Mouse (Mus musculus) limb, embryonic 13.5 days (tissue): ENCODE data around the gene Ndufs8. TPM values are rescaled to one million over a fixed set of nuclear protein-coding genes. Genes with fewer than 3 reads are reported as not detected.
A peak's percentile ranks its signal among the peaks of the same experiment; 100 is the strongest.

Experiments
- ATAC-seq: fragments of 200-750 bp; cut with Nextera tagmentation; 2 replicates; pipeline ENCODE4 v1.8.0; 2017; ENCODE audit warnings: low read depth, moderate number of reproducible peaks, moderate TSS enrichment; ENCODE audit not compliant: low FRiP score
- H3K27ac ChIP-seq: fragments of 300-500 bp; sonication (generic); 2 replicates; pipeline ENCODE4 v1.5.1; 2015; ENCODE audit warnings: inconsistent platforms, mild to moderate bottlenecking, moderate library complexity
- H3K27me3 ChIP-seq: fragments of 300-500 bp; sonication (generic); 2 replicates; pipeline ENCODE4 v1.6.1; 2015; ENCODE audit warnings: mild to moderate bottlenecking, inconsistent platforms
- H3K36me3 ChIP-seq: fragments of 300-500 bp; sonication (generic); 2 replicates; pipeline ENCODE4 v1.6.1; 2015; ENCODE audit warnings: inconsistent platforms, mild to moderate bottlenecking, moderate library complexity
- H3K4me1 ChIP-seq: fragments of 300-500 bp; sonication (generic); 2 replicates; pipeline ENCODE4 v1.6.1; 2015; ENCODE audit warnings: inconsistent platforms
- H3K4me2 ChIP-seq: fragments of 300-500 bp; sonication (generic); replicated peaks from 2 replicates; pipeline ENCODE4 v1.6.1; 2015; ENCODE audit warnings: inconsistent platforms, mild to moderate bottlenecking, moderate library complexity
- H3K4me3 ChIP-seq: fragments of 300-500 bp; sonication (generic); 2 replicates; pipeline ENCODE4 v1.5.1; 2015; ENCODE audit warnings: moderate library complexity, mild to moderate bottlenecking, inconsistent platforms
- H3K9ac ChIP-seq: fragments of 300-500 bp; sonication (generic); 2 replicates; pipeline ENCODE4 v1.6.1; 2015; ENCODE audit warnings: mild to moderate bottlenecking, inconsistent platforms
- H3K9me3 ChIP-seq: fragments of 300-500 bp; sonication (generic); 2 replicates; pipeline ENCODE4 v1.6.1; 2016; ENCODE audit warnings: inconsistent platforms
- WGBS: fragments of 180-500 bp; shearing (Covaris S2); methylation state at CpG from one replicate; pipeline ENCODE4 v1.1.7; 2015; 5-methylcytosine and 5-hydroxymethylcytosine counted together
- polyA plus RNA-seq: library from polyadenylated mRNA; unstranded; fragments of >200 nt; fragmentation: Nextera tagmentation; extraction: Ambion mirVana; gene quantifications from 2 replicates; pipeline ENCODE4 v1.2.1, GENCODE M21; 2015

Ndufs8 gene
- polyA plus RNA-seq, 1 experiment from 2014 or later, result 259 TPM

DNA sequence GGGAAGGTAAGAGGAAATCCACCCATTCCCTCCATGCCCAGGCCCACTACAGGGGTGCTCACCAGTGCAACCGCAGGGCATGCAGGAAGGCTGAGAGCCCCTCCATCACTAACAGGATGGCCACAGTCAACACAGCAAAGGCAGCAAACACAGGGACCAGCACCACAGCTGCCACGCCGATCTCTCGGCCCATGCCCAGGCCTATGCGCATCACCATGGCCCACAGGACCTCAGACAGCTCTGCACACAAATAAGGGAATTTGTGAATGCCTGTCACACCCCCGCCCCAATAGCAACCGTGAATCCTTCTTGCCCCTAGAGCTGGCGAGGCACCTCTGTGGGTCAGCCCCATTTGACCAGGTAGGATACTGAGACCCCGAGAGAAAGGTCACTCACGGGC is 16.4 kb downstream of the Ndufs8 start:
- Histone ChIP-seq H3K27ac (no peak overlapping the region), H3K4me3 (no peak overlapping the region), H3K27me3 (no peaks in the 10 kb centered on the region), H3K9me3 (no peaks in the 10 kb centered on the region), H3K36me3 (peaks cover 88% of the 10 kb centered on the region), H3K4me1 (no peaks in the 10 kb centered on the region), H3K4me2 (no peak overlapping the region), H3K9ac (no peak overlapping the region)
- ATAC-seq, result no peak
- WGBS, result 90% methylated on average over 10 of the region's 10 CpGs

DNA sequence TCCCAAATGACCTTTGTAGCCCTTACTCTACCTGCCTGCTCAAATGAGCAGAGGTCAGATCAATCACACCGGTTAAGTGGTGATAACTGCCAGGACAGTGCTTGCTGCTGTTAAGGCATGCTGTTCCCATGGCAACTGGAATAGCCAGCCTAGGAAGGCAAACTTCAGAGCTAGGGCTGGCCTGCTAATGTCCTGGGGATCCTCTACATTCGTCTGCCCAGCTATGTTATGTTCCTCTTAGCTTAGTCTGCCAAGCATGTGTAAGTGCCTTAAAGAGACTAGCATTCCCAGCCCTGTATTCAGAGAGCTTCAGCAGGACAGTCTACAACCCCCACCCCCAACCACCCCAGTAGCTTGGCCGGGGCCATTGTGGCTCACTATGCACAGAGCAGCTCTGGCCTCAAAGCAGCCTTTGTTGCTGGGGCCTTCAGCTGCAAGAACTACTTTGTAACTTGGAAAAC is 17.4 kb downstream of the Ndufs8 start:
- no peak overlapping the region for H3K27ac ChIP-seq
- 0 out of 2 replicates have a peak, but pooled peaks have one; percentile 35 for ATAC-seq
- 27% methylated on average over 3 of the region's 3 CpGs for WGBS

DNA sequence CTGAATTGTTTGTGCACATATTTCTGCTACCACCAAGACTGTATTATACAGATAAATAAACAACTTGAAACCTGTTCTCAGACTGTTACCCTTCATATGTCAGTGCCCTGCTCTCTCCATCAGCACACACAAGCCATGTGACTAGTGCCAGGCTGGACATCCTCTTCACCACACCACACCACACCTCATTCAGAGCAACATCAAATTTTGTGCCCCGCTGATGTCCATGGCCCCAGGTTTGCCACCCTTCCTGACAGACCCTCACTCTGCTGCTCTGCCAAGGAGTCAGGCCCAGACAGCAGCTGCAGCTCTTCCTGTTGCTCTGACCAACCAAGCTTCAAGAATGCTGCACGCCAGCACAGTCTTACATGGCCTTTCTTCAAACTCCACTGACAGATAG is 18.3 kb downstream of the Ndufs8 start:
- WGBS, result 93% methylated on average over 2 of the region's 2 CpGs
- ATAC-seq, result no peak
- Histone ChIP-seq H3K4me1 (no peaks in the 10 kb centered on the region), H3K4me2 (no peak overlapping the region), H3K4me3 (no peak overlapping the region), H3K9me3 (no peaks in the 10 kb centered on the region), H3K27ac (no peak overlapping the region), H3K36me3 (peaks cover 96% of the 10 kb centered on the region), H3K9ac (no peak overlapping the region), H3K27me3 (no peaks in the 10 kb centered on the region)

More for the DNA sequence above, 17.4 kb downstream of the Ndufs8 start:
- H3K4me3 ChIP-seq, result no peak overlapping the region
- no peaks in the 10 kb centered on the region for H3K27me3 ChIP-seq
- H3K4me2 ChIP-seq, result no peak overlapping the region
- H3K4me1 ChIP-seq, result no peaks in the 10 kb centered on the region
- H3K9ac ChIP-seq, result no peak overlapping the region
- no peaks in the 10 kb centered on the region for H3K9me3 ChIP-seq
- peaks cover 96% of the 10 kb centered on the region for H3K36me3 ChIP-seq

DNA sequence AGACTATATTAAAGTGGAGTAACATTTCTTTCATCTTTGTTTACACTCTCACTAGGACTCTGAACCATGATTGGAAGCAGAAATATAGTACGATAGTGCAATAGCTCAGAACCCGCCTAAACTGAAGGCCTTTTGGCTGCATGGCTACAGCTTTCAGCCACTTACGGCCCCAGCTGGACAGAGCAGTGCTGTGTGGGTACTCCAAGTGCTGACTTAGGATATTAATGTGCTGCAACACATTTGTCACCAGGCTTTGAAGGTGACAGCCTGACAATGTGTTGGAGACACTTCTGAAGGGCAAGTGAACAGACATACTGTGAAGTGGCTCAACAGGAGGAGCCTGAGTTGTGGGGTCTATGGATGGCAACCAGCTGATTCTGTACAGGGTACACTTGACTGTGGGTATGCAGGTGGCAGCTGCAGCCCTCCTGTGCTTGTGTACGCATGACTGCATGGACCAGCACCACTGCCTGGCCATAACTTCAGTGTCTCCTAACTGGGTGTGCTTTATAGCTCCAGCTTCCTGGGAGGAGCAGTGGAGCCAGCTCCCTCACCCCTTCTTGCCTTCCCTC is 18.9 kb downstream of the Ndufs8 start:
- H3K4me3 ChIP-seq, result no peak overlapping the region
- no peak overlapping the region for H3K4me2 ChIP-seq
- H3K36me3 ChIP-seq, result peaks cover 98% of the 10 kb centered on the region
- H3K27me3 ChIP-seq, result no peaks in the 10 kb centered on the region
- no peak overlapping the region for H3K27ac ChIP-seq
- H3K9me3 ChIP-seq, result no peaks in the 10 kb centered on the region
- no peak overlapping the region for H3K9ac ChIP-seq
- WGBS, result 92% methylated on average over 4 of the region's 4 CpGs
- no peaks in the 10 kb centered on the region for H3K4me1 ChIP-seq
- ATAC-seq, result no peak

DNA sequence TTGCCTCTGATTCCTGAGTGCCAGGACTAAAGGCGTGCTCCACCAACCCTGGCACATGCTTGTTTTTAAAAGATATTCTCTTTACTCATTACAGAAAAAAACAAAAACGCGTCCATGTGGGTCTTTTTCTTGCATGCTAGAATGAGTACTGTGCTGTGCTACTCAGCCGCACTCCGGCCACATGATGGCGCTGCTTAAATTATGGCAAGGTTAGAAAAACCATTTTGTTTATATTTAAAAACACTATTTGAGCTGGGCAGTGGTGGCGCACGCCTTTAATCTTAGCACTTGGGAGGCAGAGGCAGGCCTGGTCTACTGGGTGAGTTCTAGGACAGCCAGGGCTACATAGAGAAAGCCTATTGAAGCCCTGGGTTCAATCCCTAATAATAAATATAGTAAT is 22.4 kb downstream of the Ndufs8 start:
- Histone ChIP-seq H3K27me3 (no peaks in the 10 kb centered on the region), H3K9ac (no peak overlapping the region), H3K4me1 (no peaks in the 10 kb centered on the region), H3K36me3 (peaks cover 92% of the 10 kb centered on the region), H3K4me2 (no peak overlapping the region), H3K27ac (no peak overlapping the region), H3K4me3 (no peak overlapping the region), H3K9me3 (no peaks in the 10 kb centered on the region)
- WGBS, result 84% methylated on average over 8 of the region's 8 CpGs
- ATAC-seq, result no peak

DNA sequence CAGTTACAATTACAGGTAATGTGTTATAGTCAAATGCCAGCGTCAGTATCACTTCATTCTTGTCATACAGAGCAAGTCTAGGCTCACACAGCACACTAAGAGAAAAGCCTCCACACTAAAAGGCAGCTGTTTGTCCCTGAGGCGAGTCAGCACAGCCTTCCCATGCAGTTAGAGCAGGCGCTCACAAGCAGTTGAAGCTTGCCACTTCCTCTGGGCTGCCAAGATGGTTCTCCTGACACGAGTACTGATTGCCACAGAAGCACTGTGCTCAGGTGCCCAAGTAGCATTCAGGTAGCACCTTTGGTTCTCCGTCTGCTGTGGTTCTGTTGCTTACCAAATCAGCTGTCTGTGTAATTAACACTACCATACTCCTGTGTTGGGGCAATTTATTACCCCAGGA is 23.5 kb downstream of the Ndufs8 start:
- H3K27ac ChIP-seq, result no peak overlapping the region
- no peaks in the 10 kb centered on the region for H3K4me1 ChIP-seq
- H3K9me3 ChIP-seq, result no peaks in the 10 kb centered on the region
- no peak overlapping the region for H3K9ac ChIP-seq
- no peak overlapping the region for H3K4me2 ChIP-seq
- H3K27me3 ChIP-seq, result no peaks in the 10 kb centered on the region
- WGBS, result 88% methylated on average over 5 of the region's 5 CpGs
- no peak for ATAC-seq
- no peak overlapping the region for H3K4me3 ChIP-seq
- peaks cover 91% of the 10 kb centered on the region for H3K36me3 ChIP-seq

DNA sequence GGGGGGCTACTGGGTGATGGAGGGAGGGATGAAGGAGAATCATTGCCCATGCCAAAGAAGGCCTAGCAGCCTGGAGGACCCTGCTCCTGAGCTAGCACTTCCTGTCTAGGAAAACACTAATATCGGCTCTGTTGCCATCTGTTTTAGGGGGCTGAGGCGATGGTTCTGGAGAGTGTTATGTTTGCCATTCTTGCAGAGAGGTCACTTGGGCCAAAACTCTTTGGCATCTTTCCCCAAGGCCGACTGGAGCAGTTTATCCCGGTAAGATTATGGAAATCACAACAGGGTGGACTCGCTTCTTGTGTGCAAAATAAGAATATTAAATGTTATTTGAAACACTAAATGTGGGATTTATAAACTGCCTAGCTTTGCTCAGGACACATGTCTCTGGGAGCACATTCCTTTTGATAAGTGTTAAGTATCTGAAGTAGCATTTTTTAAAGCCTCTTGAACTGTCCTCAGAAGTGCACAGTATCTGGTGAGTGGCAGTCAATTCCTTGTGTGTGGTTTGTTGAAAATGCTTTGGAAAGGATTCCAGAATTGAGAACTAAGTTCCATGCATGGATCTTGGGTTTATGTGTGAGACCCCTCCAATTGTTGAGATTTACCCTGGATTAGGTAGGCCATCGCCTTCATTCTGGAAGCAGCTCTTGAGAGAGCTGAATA is 28.1 kb downstream of the Ndufs8 start:
- ATAC-seq, result no peak
- peaks cover 47% of the 10 kb centered on the region for H3K36me3 ChIP-seq
- 67% methylated on average over 6 of the region's 6 CpGs for WGBS

DNA sequence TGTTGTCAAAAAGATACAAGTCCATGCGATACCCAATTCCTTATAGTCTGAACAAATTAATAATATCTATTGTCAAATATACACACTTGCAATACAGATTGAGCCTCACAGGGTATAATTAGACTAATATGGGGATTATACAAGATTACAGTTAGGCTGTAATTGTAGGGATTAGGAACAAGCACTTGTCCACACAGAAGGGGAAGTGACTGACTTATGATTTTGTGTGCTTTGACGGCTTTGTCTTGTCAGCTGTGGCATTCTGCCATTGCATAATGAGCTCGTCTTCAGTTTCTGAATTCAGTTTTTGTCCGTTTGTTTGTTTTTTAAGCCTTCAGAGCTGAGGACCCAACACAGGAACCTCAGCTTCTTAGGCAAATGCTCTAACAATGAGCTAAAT is 30.4 kb downstream of the Ndufs8 start:
- H3K9ac ChIP-seq, result no peak overlapping the region
- WGBS, result 91% methylated on average over 4 of the region's 4 CpGs
- H3K27ac ChIP-seq, result no peak overlapping the region
- peaks cover 36% of the 10 kb centered on the region for H3K36me3 ChIP-seq
- no peak for ATAC-seq
- no peaks in the 10 kb centered on the region for H3K27me3 ChIP-seq
- H3K4me3 ChIP-seq, result no peak overlapping the region
- peaks cover 8% of the 10 kb centered on the region for H3K4me1 ChIP-seq
- no peaks in the 10 kb centered on the region for H3K9me3 ChIP-seq
- no peak overlapping the region for H3K4me2 ChIP-seq

More for the DNA sequence above, 28.1 kb downstream of the Ndufs8 start:
- Histone ChIP-seq H3K4me3 (no peak overlapping the region), H3K4me2 (no peak overlapping the region), H3K9ac (no peak overlapping the region), H3K27me3 (no peaks in the 10 kb centered on the region), H3K9me3 (no peaks in the 10 kb centered on the region), H3K4me1 (peaks cover 8% of the 10 kb centered on the region), H3K27ac (no peak overlapping the region)

DNA sequence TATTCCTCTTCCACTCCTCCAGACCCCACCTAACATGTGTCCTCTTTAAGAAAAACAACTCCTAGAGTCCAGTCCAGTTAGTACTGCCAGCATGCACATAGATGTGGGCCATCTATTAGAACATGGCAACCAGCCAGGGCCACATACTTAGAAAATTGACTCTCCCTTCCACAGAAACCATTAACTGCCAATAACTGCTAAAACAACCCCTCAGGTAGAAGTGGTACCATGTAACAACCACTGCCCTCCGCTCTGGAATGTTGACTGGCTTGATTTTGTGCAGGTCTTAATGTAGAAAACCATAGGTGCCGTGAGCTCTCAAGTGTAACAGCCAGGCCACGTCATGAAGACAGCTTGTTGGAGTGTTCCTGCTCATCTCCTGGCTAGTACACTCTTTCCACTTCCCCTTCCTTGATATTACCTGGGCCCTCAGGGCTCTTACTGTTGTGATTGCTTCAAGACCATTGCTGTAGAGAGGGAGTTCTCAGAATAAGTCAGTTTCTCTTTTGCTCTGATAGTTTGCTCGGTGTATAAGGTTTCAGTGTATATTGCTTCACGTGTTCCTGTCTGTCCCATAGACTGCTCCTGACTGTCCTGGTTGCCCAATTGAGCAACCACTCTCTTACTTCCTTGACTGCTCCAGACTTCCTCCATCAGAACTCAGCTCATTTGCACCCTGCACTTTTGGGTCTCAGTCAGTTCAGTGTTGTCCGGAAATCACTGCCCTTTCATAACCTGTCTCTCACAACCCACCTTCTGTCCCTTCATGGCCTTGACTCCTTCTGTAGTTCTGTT is 32.3 kb downstream of the Ndufs8 start:
- no peaks in the 10 kb centered on the region for H3K27me3 ChIP-seq
- H3K4me2 ChIP-seq, result no peak overlapping the region
- no peak overlapping the region for H3K4me3 ChIP-seq
- H3K27ac ChIP-seq, result no peak overlapping the region
- peaks cover 10% of the 10 kb centered on the region for H3K4me1 ChIP-seq
- no peak for ATAC-seq
- H3K9me3 ChIP-seq, result no peaks in the 10 kb centered on the region
- WGBS, result 70% methylated on average over 6 of the region's 6 CpGs
- H3K9ac ChIP-seq, result no peak overlapping the region
- H3K36me3 ChIP-seq, result peaks cover 32% of the 10 kb centered on the region

DNA sequence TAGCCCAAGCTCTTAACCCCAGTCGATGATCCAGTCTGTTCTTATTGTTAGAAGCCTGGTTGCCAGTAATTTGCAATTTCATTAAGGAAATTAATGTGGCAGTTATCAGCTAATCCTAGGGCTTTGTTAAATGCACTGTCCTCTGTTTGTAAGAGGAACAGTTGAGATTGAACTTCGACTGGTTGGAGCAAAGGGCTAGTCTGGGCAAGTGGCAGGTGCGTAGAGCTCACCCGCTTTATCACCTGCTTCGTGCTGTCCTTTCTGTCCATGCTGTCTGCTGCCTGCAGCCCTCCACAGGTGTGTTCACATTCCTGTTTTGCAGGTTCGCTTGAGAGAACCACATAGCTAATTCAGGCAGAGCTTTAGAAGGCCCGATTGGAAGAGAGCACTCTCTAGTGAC is 37.5 kb downstream of the Ndufs8 start:
- peaks cover 19% of the 10 kb centered on the region for H3K4me1 ChIP-seq
- H3K4me3 ChIP-seq, result no peak overlapping the region
- 70% methylated on average over 7 of the region's 7 CpGs for WGBS
- H3K9ac ChIP-seq, result no peak overlapping the region
- H3K27ac ChIP-seq, result no peak overlapping the region
- H3K27me3 ChIP-seq, result no peaks in the 10 kb centered on the region
- H3K36me3 ChIP-seq, result peaks cover 21% of the 10 kb centered on the region
- H3K9me3 ChIP-seq, result no peaks in the 10 kb centered on the region
- H3K4me2 ChIP-seq, result no peak overlapping the region
- no peak for ATAC-seq

DNA sequence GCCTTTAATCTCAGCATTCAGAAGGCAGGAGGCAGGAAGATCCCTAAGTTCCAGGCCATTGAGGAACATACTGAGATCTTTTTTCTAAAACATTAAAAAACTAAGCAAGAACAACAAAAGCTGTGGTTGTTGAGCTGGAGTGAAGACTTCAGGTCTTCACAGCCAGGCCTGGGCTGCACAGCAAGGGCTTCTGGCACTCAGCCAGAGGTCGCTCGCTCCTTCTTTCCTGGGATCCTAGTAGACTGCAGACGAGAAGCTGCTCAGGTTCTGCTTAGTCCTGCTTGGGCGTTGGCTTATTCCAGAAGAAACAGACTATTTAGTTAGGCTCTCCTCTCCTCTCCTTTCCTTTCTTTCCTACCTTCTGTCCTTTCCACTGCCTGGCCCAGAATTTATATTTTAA is 40.2 kb downstream of the Ndufs8 start:
- no peak overlapping the region for H3K27ac ChIP-seq
- peaks cover 20% of the 10 kb centered on the region for H3K4me1 ChIP-seq
- no peak overlapping the region for H3K4me2 ChIP-seq
- no peaks in the 10 kb centered on the region for H3K27me3 ChIP-seq
- H3K36me3 ChIP-seq, result peaks cover 17% of the 10 kb centered on the region
- 64% methylated on average over 4 of the region's 4 CpGs for WGBS
- H3K4me3 ChIP-seq, result no peak overlapping the region
- no peaks in the 10 kb centered on the region for H3K9me3 ChIP-seq
- H3K9ac ChIP-seq, result no peak overlapping the region
- ATAC-seq, result no peak

DNA sequence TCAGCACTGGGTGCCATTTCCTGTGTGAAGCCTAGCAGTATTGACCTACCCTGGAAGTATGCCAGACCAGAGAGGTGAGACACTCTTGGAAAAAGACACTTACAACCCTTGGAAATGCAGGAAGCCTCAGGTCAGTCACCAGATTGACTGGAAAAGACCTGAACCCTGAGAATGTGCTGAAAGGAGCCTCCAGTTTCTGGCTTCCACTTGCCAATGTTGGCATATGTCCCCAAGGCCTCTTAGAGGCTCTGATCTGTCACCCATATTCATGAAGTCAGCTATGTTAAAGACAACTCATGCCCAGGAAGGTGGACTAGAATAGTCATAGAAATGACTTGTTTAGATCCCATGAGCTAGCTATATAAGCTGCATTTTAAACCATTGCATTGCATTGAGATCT is 41.1 kb downstream of the Ndufs8 start:
- Histone ChIP-seq H3K9ac (no peak overlapping the region), H3K4me3 (no peak overlapping the region), H3K4me1 (peaks cover 20% of the 10 kb centered on the region), H3K27me3 (no peaks in the 10 kb centered on the region), H3K4me2 (no peak overlapping the region), H3K27ac (no peak overlapping the region), H3K36me3 (peaks cover 11% of the 10 kb centered on the region), H3K9me3 (no peaks in the 10 kb centered on the region)
- ATAC-seq, result no peak
